Mouse (Mus musculus) thymus, adult 2 months (tissue): ENCODE measurements around the gene Serinc4.

Source experiments
- CTCF ChIP-seq: fragments of 200-500 bp; IDR thresholded peaks from 2 replicates; pipeline ENCODE4 v1.5.1; 2012; ENCODE audit warnings: mild to moderate bottlenecking, control low read depth, low read length, moderate library complexity, borderline replicate concordance; ENCODE audit not compliant: control insufficient read depth, poor library complexity, insufficient read depth; ENCODE audit errors: extremely low read depth
- POLR2A ChIP-seq: fragments of 200-500 bp; IDR thresholded peaks from 2 replicates; pipeline ENCODE4 v1.6.1; 2012; ENCODE audit warnings: mild to moderate bottlenecking, low read length, control low read depth, moderate library complexity; ENCODE audit not compliant: control insufficient read depth, poor library complexity, insufficient read depth; ENCODE audit errors: extremely low read depth

DNA sequence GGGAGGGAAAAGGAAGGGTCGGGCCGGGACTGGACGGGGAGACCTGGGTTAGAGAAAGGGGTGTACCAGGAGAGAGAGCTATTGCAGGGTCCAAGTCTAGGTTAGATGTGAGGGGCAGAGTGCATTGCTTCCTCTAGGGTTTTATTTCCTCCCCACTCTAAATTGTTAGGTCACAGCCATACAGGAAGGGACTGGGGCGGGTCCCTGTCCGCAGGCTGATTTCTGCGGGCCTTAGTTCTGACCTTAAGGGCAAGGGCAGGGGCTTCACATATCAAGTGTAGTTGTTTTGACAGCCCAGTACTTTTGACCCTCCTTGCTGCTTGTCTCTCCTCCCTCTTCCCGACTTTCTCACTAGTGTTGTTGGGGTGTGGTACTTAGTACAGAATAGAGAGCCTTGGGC lies 6.5 kb downstream of the Serinc4 start:
- no peak for TF ChIP-seq POLR2A
- TF ChIP-seq CTCF = no peak
